Mouse (Mus musculus) thymus, postnatal 10 days (tissue): ENCODE measurements around the gene Ccdc110.
A peak's percentile ranks its signal among the peaks of the same experiment; 100 is the strongest.

Source experiments
- DNase-seq, 2 experiments: peaks; one replicate each; pipeline ENCODE4 v3.0.0; 2021; ENCODE audit warnings: low spot score in 2 of 2

The Ccdc110 gene

DNA sequence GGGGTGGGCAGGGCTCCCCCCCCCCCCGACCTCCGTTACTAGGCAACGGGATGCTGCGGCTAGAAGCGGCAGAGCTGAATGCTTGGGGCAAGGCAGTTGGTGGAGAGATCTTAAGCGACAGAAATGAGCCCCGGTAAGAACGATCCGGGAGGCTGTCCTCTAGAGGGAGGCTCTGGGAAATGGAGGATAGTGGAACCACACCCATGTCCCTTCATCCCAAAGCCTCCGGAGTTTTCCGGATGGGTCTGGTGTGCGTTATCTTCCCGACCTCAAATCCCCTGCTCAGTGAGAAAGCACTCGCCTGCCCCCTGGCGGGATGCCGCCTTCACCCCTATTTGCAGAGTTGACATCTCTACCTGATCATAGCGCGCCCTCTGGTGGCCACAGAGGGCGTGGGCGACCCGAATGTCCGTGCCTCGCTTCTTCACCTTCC lies at the start of gene Ccdc110:
Gene Ccdc110, plus strand, starts transcription at position 38 of the 433 bp plus-strand sequence.
- peak; percentile 80 to 96 for DNase-seq

GRCm38 (mm10) chr8:45885202-45885685 lies 49.2 kb upstream of the Ccdc110 start, which contains the start of gene Pdlim3:
Gene Pdlim3, plus strand, starts transcription at chr8:45885461.
- DNase-seq, result no peak

GRCm38 (mm10) chr8:45885775-45886174 lies 48.6 kb upstream of the Ccdc110 start:
- DNase-seq, result no peak

DNA sequence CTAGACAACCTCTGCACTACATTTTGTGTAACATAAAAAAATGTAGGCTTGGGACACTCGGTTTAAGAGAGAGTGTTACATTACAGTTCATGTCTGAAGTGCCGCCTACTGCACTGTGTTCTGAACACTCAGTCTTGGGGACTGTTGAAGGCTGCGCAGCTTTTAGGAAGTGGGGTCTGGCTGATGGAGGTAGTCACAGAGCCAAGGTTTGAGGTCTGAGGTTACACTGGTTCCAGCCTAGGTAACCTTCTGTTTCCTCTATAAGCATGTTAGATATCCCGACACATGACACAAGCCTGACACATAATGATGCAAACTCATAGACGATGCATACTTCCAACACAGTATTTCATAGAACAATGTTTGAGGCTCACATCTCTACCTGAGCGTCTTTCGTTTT lies 44.7 kb upstream of the Ccdc110 start:
- DNase-seq, result no peak

- DNase-seq, result no peak
Observed at GRCm38 (mm10) chr8:45896590-45896989, 37.8 kb upstream of the Ccdc110 start.

- DNase-seq, result no peak
Observed at GRCm38 (mm10) chr8:45899783-45900182, 34.6 kb upstream of the Ccdc110 start.

- no peak for DNase-seq
Observed at GRCm38 (mm10) chr8:45901626-45902025, 32.8 kb upstream of the Ccdc110 start.

- DNase-seq, result no peak
Observed at GRCm38 (mm10) chr8:45903659-45904058, 30.8 kb upstream of the Ccdc110 start.

DNA sequence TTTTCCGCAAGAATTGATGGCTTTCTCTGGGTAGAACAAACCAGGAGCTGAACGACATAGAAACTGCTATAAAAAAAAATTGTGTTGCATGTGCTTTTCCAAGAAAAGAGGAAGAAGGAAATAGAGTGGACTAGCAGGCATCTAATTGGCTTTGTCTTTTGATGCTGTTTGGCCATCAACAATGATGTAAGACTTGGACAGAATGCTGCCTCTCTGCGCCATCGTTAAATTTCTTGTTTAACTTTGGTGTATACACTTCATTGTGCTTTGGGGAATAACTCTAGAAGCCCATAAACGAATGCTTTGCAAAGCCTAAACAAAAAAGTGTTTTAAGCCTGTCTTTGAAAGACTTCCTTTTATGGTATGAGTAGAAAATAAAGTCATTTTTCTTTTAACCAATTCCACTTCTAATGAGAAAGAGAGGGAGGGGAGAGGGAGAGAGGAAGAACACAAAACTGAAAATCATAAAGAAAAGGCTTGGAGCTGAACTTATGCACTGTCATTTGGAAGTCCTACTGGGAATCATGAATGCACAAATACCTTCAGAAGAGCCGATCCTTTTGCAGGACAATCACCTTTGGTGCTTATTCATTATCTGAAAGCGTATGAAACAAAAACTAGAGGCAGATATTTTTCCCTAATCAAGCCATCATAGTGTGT lies 28.7 kb upstream of the Ccdc110 start:
- DNase-seq, result no peak

GRCm38 (mm10) chr8:45906251-45906619 lies 28.2 kb upstream of the Ccdc110 start:
- no peak for DNase-seq

DNA sequence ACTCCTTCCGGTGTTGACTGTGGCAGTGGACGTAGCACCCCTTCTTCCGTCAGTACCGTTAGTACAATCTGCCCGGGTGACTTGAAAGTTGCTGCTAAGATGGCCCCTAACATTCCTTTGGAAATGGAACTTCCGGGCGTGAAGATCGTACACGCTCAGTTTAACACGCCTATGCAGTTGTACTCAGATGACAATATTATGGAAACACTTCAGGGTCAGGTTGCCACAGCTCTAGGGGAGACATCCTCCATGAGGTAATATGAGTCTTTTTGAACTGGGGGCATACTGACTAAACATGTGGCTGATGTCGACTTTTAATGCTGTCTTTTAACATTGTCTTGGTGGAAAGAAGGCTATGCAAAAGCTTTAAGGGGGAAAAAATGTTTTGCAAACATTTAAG lies 20.7 kb upstream of the Ccdc110 start:
- DNase-seq, result no peak

GRCm38 (mm10) chr8:45916496-45916895 lies 17.9 kb upstream of the Ccdc110 start:
- DNase-seq, result no peak

GRCm38 (mm10) chr8:45917040-45917679 lies 17.3 kb upstream of the Ccdc110 start:
- no peak for DNase-seq

DNA sequence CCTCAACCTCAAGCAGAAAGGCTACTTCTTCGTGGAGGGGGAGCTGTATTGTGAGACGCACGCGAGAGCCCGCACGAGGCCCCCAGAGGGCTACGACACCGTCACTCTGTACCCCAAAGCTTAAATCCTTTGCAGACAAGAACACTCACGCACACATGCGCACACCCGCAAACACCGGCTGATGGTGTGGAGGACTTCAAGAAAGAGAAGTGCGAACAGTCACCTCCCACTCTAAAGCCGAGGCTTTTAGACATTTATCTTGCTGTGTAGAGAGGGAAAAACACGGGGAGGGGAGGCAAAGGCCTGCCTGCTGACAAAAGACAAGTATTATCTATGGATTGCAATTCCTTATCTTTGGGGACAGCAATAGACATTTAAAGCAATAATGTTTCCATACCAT lies 15.5 kb upstream of the Ccdc110 start:
- no peak for DNase-seq

DNA sequence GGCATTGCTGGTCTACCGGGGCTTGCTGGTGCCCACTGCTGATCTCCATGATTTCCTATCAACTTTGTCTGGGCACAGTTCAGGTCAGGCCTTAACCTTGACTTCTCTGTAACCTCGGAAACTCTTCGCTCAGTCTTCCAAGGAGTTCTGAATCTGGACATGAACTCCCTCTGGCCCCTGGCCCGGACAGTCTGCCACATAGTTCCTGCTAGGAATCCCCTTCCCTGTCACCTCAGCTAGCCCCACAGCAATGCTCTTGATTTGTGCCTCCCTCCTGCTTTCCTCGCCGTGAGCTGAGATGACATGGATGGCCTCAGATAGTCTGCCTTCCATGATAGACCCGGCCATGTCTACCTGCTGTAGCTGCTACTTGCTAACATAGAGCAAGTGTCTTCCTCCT lies 14.0 kb upstream of the Ccdc110 start:
- no peak for DNase-seq

DNA sequence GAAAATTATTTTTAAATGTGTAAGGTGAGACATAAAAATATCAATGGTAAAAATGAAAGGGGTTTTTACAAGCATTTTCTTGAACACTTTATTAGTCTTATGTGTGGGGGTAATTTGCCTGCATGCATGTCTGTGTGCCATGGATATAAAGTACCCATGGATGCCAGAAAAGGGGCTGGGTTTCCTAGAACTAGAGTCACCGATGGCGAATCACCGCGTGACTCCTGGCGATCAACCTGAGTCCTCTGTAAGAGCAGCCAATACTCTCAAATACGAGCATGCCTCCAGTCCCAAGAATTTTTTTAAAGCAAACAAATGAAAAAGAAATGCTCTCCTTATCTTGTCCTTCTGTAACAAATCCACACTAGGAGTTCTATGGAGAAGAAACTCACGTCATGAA lies 12.3 kb upstream of the Ccdc110 start:
- DNase-seq, result no peak

DNA sequence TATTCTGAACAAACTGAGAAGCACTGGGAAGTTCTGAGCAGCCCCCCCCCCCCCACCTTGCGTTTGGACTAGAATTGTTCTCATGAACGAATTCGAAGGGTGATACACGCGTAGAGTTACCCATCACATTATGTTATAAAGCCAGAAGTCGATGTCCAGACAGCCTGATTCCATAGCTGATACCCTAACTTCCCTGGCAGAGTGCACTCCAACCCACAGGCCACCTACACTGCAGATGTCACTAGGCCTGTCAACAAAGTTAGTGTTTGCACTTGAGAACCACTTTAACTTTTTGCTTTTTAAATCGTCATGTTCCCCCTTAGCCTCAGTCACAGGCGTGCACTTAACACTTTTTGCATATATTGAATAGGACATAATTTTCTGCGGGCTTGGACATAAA lies 2.6 kb downstream of the Ccdc110 start:
- no peak for DNase-seq

- DNase-seq, result no peak
Observed at GRCm38 (mm10) chr8:45946283-45946682, 11.9 kb downstream of the Ccdc110 start.

DNA sequence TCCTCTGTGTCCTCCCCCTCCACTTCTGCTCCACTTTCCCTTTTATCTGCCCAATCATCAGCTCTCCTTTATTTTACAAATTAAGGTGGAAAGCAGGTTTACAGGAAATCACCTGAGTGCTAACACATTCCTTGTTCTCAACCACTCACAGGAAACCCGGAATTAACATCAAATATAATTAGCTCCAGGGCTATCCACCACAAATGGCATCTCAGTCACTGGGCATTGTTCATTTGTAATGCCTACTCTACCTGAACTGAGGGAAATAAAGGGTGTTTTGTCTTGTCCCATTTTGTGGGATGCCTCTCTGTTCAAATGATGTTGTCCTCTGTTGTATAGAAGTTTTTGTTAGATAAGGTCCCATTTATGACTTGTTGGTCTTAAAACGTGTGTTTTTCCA lies 16.2 kb downstream of the Ccdc110 start:
- no peak for DNase-seq

- DNase-seq, result no peak
Observed at GRCm38 (mm10) chr8:45970894-45971293, 36.5 kb downstream of the Ccdc110 start.

DNA sequence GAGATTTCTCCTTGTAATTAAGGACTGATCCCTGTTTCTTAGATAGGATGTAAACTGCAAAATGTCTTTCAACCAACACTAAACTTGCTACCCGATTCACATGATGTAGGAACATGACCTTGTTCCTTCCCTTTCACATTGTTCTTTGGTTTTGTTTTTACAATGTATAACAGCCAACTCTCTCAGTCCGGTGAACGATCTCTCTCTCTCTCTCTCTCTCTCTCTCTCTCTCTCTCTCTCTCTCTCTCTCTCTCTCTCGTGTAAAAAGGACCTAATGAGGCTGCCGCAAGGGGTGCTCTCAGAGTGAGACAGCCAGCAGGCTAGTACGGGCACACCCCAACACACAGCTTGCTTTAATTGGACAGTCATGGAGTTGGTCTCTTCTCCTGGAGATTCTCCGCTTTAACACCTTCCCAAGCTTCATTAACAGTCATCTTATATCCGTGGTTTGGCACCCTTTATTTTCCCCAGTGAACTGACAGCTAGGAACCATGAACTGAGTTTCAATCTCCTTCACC lies 39.6 kb downstream of the Ccdc110 start:
- no peak for DNase-seq

- DNase-seq, result peak; percentile 97 to 99
Observed at GRCm38 (mm10) chr8:45975126-45975836, 40.9 kb downstream of the Ccdc110 start, which contains the start of the genes 1700029J07Rik and Ufsp2. Gene 1700029J07Rik, minus strand, starts transcription at chr8:45975252. Gene Ufsp2, plus strand, starts transcription at chr8:45975528.
